Mouse (Mus musculus) G1E (cell line): ENCODE data around the gene Phox2a. TPM values are rescaled to one million over a fixed set of nuclear protein-coding genes. Genes with fewer than 3 reads are reported as not detected.

Source experiments
- ATAC-seq: 2 replicates; pipeline ENCODE4 v1.8.0; 2016; ENCODE audit warnings: mild to moderate bottlenecking; ENCODE audit not compliant: insufficient number of reproducible peaks, poor library complexity, low FRiP score, severe bottlenecking; ENCODE audit errors: extremely low read depth
- DNase-seq: peaks from one replicate; pipeline ENCODE4 v3.0.0; 2012; ENCODE audit warnings: low spot score
- H3K27me3 ChIP-seq: 2 replicates; pipeline ENCODE4 v1.6.1; 2012; ENCODE audit warnings: mild to moderate bottlenecking, low read length, inconsistent platforms; ENCODE audit not compliant: insufficient read depth
- H3K36me3 ChIP-seq: replicated peaks from 2 replicates; pipeline ENCODE3; 2012; ENCODE audit warnings: mild to moderate bottlenecking, inconsistent platforms
- H3K4me1 ChIP-seq: 2 replicates; pipeline ENCODE4 v1.6.1; 2012; ENCODE audit warnings: low read depth, low read length, inconsistent platforms, mixed read lengths; ENCODE audit not compliant: insufficient read depth
- H3K4me3 ChIP-seq: 2 replicates; pipeline ENCODE4 v1.5.1; 2012; ENCODE audit warnings: low read depth, mild to moderate bottlenecking, inconsistent platforms, low read length, moderate library complexity, mixed read lengths
- H3K9me3 ChIP-seq: replicated peaks from 2 replicates; pipeline ENCODE4 v1.6.1; 2012; ENCODE audit warnings: inconsistent platforms
- CTCF ChIP-seq: IDR thresholded peaks from 2 replicates; pipeline ENCODE4 v1.5.1; 2012; ENCODE audit warnings: low read depth, low read length, inconsistent platforms, mixed read lengths
- GATA1 ChIP-seq: IDR thresholded peaks from 2 replicates; pipeline ENCODE4 v1.6.1; 2012; ENCODE audit warnings: borderline replicate concordance, low read length, inconsistent platforms, mixed read lengths
- GATA2 ChIP-seq: IDR thresholded peaks from 2 replicates; pipeline ENCODE4 v1.6.1; 2012; ENCODE audit warnings: low read depth, low read length, inconsistent platforms, borderline replicate concordance
- POLR2AphosphoS5 ChIP-seq: IDR thresholded peaks from 2 replicates; pipeline ENCODE4 v1.6.1; 2012; ENCODE audit warnings: low read depth, low read length, inconsistent platforms; ENCODE audit not compliant: insufficient replicate concordance
- TAL1 ChIP-seq: conservative IDR thresholded peaks from 2 replicates; pipeline ENCODE4 v1.6.1; 2012; ENCODE audit warnings: low read depth, low read length, inconsistent platforms, mixed read lengths
- polyA plus RNA-seq: library from polyadenylated mRNA; stranded (reverse); fragments of >175 nt; gene quantifications from 2 replicates; pipeline ENCODE4 v1.2.3, GENCODE M21; 2012
- total RNA-seq, 2 experiments: library from RNA; stranded (forward) in 1 of 2; stranded (reverse) in 1 of 2; fragments of 200-1000 nt in 1 of 2; fragments of >200 nt in 1 of 2; fragmentation: Nextera tagmentation in 1 of 2; gene quantifications; 2 replicates each; pipeline ENCODE4 v1.2.3; 2014 to 2017

Gene Phox2a
- total RNA-seq (2014; fragmentation: Nextera tagmentation) (not detected in 2 replicates), total RNA-seq (2017) (0.27 TPM in 1 of 2 replicates, not detected in the other), polyA plus RNA-seq (not detected in 2 replicates)

DNA sequence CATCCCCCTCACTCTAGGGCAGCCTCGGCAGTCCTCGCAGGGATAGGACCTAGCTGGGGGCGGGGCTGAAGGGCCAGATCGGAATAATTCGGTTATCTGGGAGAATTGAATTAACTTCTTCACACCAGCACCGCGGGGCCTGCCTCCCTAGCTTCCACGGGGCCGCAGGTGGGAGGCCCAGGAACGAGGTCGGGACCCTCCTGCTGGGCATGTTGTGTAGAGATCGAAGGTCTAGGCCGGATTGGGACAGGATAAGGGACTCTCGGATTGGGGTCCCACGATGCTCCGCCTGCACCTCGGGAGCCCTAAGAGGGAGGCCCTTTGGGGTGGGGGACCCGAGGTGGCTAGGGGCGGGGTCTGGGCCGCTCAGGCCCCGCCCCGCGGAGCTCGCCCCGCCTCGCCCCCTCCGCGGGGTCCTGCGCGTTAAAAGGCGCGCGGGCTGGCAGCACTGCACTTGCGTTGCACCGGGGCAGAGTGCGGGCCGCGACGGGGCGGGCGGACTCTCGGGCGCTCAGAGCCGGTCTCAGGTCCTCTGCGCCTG lies at the start of gene Phox2a:
Gene Phox2a, plus strand, starts transcription at position 453 of the 541 bp plus-strand sequence.
- peaks cover 18% of the 10 kb centered on the region for H3K9me3 ChIP-seq
- DNase-seq = no peak
- no peak for TF ChIP-seq POLR2AphosphoS5
- TF ChIP-seq GATA1 = no peak
- no peak for TF ChIP-seq TAL1
- TF ChIP-seq GATA2 = no peak
- TF ChIP-seq CTCF = no peak
- H3K27me3 ChIP-seq = peaks cover 31% of the 10 kb centered on the region
- peaks cover 3% of the 10 kb centered on the region for H3K36me3 ChIP-seq
- no peak for ATAC-seq
- no peak within 1 kb of the TSS for H3K4me3 ChIP-seq
- no peaks in the 10 kb centered on the region for H3K4me1 ChIP-seq

DNA sequence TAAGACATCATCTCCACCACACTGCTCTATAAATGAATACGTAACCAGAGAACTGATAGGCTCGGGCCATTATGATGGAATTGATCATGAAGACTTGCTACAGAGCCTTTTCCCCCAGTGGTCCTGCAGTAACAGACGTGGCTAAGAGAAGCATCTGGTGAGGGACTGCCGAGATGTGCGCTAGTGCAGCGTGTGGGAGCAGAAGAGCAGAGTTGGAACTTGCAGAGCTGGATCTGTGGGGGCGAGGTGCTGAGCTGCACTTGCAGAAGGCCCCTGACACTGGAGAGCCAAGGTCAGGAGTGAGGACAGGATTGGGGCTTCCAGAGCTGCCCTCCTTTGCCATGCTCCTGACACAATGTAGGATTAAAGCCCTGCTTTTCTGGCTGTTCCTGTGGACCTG lies 48.1 kb upstream of the Phox2a start:
- Histone ChIP-seq H3K4me3 (no peak overlapping the region), H3K9me3 (no peaks in the 10 kb centered on the region), H3K36me3 (peaks cover 74% of the 10 kb centered on the region), H3K4me1 (no peaks in the 10 kb centered on the region), H3K27me3 (no peaks in the 10 kb centered on the region)
- TF ChIP-seq GATA2 (no peak), TAL1 (no peak), POLR2AphosphoS5 (no peak), GATA1 (no peak), CTCF (no peak)
- no peak for DNase-seq
- ATAC-seq = no peak

DNA sequence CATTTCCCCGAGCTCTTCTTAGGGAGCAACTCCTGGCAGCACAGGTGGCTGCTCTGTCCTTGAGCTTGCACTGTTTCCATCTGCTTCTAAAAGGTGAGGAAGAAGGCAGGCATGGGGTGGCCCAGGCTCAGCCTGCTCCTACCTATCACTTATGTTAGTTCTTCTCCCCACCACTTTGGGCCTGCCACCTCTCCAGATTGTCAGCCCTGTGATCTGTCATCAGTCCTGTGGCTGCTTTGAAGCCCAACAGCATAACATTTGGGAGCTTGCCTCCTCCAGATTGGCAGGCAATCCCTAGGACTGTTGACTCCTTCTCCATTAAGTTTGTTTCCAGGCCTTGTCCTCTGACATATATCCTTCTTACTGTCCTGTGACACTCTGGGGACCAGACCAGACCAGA lies 46.5 kb upstream of the Phox2a start:
- TF ChIP-seq GATA2 (no peak), POLR2AphosphoS5 (no peak), TAL1 (no peak), GATA1 (no peak), CTCF (no peak)
- Histone ChIP-seq H3K9me3 (no peaks in the 10 kb centered on the region), H3K4me3 (no peak overlapping the region), H3K4me1 (no peaks in the 10 kb centered on the region), H3K36me3 (peaks cover 70% of the 10 kb centered on the region), H3K27me3 (no peaks in the 10 kb centered on the region)
- ATAC-seq (no peak), DNase-seq (no peak)

DNA sequence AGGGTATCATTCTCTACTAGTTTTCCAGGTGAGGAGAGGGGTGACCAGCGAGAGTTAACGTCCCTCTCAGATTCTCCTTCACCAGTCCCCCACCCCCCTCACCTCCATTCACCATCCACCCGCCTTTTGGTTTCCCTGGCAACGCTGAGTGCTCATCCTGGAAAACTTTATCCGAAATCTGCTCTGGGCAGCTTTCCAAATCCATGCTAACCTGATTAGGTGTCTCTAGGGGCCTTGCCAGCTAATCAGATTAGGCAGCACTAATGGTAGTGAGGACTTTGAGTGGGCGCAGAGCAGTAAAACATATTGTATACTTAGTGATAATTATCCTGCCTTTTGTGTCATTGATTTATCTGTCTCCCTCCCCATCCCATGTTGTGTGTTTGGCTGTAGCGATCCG lies 45.4 kb upstream of the Phox2a start:
- no peak overlapping the region for H3K4me3 ChIP-seq
- no peak for TF ChIP-seq CTCF
- TF ChIP-seq POLR2AphosphoS5 = no peak
- no peak for TF ChIP-seq GATA1
- no peak for TF ChIP-seq TAL1
- TF ChIP-seq GATA2 = no peak
- H3K27me3 ChIP-seq = no peaks in the 10 kb centered on the region
- DNase-seq = no peak
- H3K9me3 ChIP-seq = no peaks in the 10 kb centered on the region
- ATAC-seq = no peak
- peaks cover 66% of the 10 kb centered on the region for H3K36me3 ChIP-seq
- no peaks in the 10 kb centered on the region for H3K4me1 ChIP-seq

DNA sequence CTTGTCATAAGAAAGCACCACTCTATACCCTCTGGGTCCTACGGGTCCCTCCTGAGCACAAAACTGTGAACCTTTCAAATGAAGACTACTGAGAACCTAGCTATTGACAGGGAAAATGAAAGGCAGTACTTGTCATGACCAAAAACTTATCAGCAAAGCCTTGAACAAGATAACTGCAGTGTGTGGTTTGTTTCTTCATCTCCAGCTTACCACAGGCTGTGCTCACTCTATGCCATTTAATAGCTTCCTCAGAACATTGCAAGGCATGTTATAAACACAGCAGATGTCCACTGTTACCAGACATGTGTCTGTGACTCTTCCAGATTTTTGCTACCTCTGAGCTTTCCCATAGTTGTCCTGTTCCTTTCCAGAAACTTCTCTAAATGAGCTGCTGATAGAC lies 41.1 kb upstream of the Phox2a start:
- ATAC-seq (no peak), DNase-seq (no peak)
- H3K9me3 ChIP-seq = no peaks in the 10 kb centered on the region
- no peaks in the 10 kb centered on the region for H3K27me3 ChIP-seq
- TF ChIP-seq POLR2AphosphoS5 (no peak), GATA2 (no peak), TAL1 (no peak), CTCF (no peak), GATA1 (no peak)
- H3K36me3 ChIP-seq = peaks cover 75% of the 10 kb centered on the region
- no peak overlapping the region for H3K4me3 ChIP-seq
- no peaks in the 10 kb centered on the region for H3K4me1 ChIP-seq

DNA sequence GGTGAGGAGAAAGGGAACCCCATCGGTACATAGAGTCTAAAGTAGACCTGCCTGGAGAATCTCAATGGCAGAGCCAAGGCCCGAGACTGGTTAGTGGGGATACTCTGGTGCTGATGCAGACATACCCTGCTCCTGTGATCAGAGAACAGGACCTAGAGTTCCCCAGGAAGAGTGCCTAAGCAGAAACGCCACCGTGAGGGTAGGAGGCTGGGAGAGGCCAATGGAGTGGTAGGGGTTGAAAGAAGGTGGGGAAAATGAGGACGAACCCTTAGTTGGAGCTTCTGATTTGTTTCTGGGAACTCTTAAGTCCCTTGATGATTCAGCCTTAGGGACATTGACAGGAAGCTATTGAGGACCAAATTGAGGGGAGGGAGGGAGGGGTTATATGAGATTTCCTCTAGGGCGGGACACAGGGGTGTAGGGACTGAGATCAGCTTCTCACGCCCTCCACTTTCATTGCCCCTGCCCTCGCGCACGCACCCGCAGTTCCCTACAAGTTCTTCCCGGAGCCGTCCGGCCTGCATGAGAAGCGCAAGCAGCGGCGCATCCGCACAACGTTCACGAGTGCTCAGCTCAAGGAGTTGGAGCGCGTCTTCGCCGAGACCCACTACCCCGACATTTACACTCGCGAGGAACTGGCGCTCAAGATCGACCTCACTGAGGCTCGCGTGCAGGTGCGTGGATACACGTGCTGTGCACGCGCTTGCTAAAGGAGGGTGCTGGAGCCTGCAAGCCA lies 2.4 kb downstream of the Phox2a start:
- Histone ChIP-seq H3K9me3 (peaks cover 18% of the 10 kb centered on the region), H3K36me3 (peaks cover 27% of the 10 kb centered on the region), H3K27me3 (peaks cover 20% of the 10 kb centered on the region; the same call in 1 of the 2 replicates), H3K4me3 (no peak overlapping the region), H3K4me1 (no peaks in the 10 kb centered on the region)
- no peak for ATAC-seq
- no peak for TF ChIP-seq GATA2
- no peak for TF ChIP-seq POLR2AphosphoS5
- TF ChIP-seq GATA1 = no peak
- TF ChIP-seq TAL1 = no peak
- no peak for TF ChIP-seq CTCF
- no peak for DNase-seq
